Comparison of ENCODE assay signal across 17 mouse cellular contexts in genomic region chr6:119741861-119742260, GRCm38 (mm10).
A peak's percentile ranks its signal among the peaks of the same experiment; 100 is the strongest.
DNase-seq lines count a peak whose midpoint lies in the region; ATAC-seq and TF ChIP-seq lines count a peak whose summit lies in the region.
"Had no signal": no experiment of that assay in that cellular context is flagged by ENCODE, and none has a peak within 500 bp of the region (broad histone marks: within the 10 kb centered on the region; RNA-seq: fewer than 3 reads in every experiment).

No protein-coding gene starts in this region.

- DNase-seq in CD4-positive, CD25-positive, alpha-beta regulatory T cell, adult 2 months (ENCODE audit: low read depth, low spot score), result peak; percentile 28
- DNase-seq in layer of hippocampus, adult 2 months (ENCODE audit: low spot score in 2 of 2), result no peak
- DNase-seq in layer of hippocampus, adult 9-10 months (ENCODE audit: low spot score), result no peak
- DNase-seq in ES-E14 (ENCODE audit: low read depth, low spot score), result peak; percentile 4
- DNase-seq in splenic B cell, adult 2 months (ENCODE audit: low read depth, low spot score), result peak; percentile 12
- DNase-seq in heart, postnatal 25 days (ENCODE audit: low spot score), result no peak
- DNase-seq in c-Kit-positive CD71-positive TER-119-positive erythroid progenitor cells, embryonic 14.5 days (ENCODE audit: low spot score), result no peak
- DNase-seq: adrenal gland, postnatal 25 days; cerebellum, adult 2 months; layer of hippocampus, postnatal 36 days; lung, postnatal 10 days; thymus, postnatal 14 days had no signal

- peaks cover 3% of the 10 kb centered on the region; the same call in 1 of the 2 replicates for H3K36me3 ChIP-seq in ES-E14 (ENCODE audit: control insufficient read depth, insufficient read depth, low read length, poor library complexity, severe bottlenecking)
- no peaks in the 10 kb centered on the region for H3K36me3 ChIP-seq in splenic B cell, adult 2 months (ENCODE audit: control insufficient read depth, insufficient read depth, low read length, poor library complexity, severe bottlenecking)

- no peaks in the 10 kb centered on the region for H3K4me1 ChIP-seq in ES-E14 (ENCODE audit: control insufficient read depth in 2 of 2, insufficient read depth in 2 of 2, low read length in 2 of 2, poor library complexity in 1 of 2)
- H3K4me1 ChIP-seq: embryonic facial prominence, embryonic 12.5 days; hindbrain, embryonic 12.5 days had no signal

- H3K27ac ChIP-seq in layer of hippocampus, adult 2 months, result no peak overlapping the region
- no peak overlapping the region for H3K27ac ChIP-seq in ES-E14 (ENCODE audit: insufficient read depth, low read depth, low read length, poor library complexity, severe bottlenecking)
- H3K27ac ChIP-seq: embryonic facial prominence, embryonic 12.5 days; heart, embryonic 15.5 days; hindbrain, embryonic 12.5 days had no signal

- H3K9me3 ChIP-seq in ES-E14 (ENCODE audit: control insufficient read depth, insufficient read depth, low read depth, low read length), result no peaks in the 10 kb centered on the region
- H3K9me3 ChIP-seq: embryonic facial prominence, embryonic 12.5 days; heart, embryonic 15.5 days; hindbrain, embryonic 12.5 days had no signal

- intact Hi-C loops in heart, postnatal 25 days (cut with DNase I), result no loop called here

- TF ChIP-seq CTCF in layer of hippocampus, adult 2 months (conservative IDR thresholded peaks at IDR 0.05), result peak; percentile 54

- no peak overlapping the region for H3K4me3 ChIP-seq in layer of hippocampus, adult 2 months
- H3K4me3 ChIP-seq in ES-E14 (ENCODE audit: insufficient read depth in 1 of 2, low read depth in 1 of 2, low read length in 2 of 2, poor library complexity in 1 of 2, severe bottlenecking in 1 of 2), result no peak overlapping the region
- H3K4me3 ChIP-seq: embryonic facial prominence, embryonic 12.5 days; heart, embryonic 15.5 days; hindbrain, embryonic 12.5 days had no signal

- H3K9ac ChIP-seq in ES-E14 (ENCODE audit: insufficient read depth, low read depth, low read length, poor library complexity, severe bottlenecking), result no peak overlapping the region
- H3K9ac ChIP-seq: embryonic facial prominence, embryonic 12.5 days; heart, embryonic 15.5 days; hindbrain, embryonic 12.5 days had no signal

- H3K27me3 ChIP-seq in splenic B cell, adult 2 months (ENCODE audit: control insufficient read depth, insufficient read depth, low read length, poor library complexity, severe bottlenecking), result no peaks in the 10 kb centered on the region
- H3K27me3 ChIP-seq: embryonic facial prominence, embryonic 12.5 days; heart, embryonic 15.5 days; hindbrain, embryonic 12.5 days had no signal

- in situ Hi-C loops in ES-E14 (cut with MboI; ENCODE audit: low sequenced_read_pairs in 2 of 2, unreplicated experiment in 2 of 2), result no loop called here

- ATAC-seq in CD4-positive, CD25-positive, alpha-beta regulatory T cell, adult 4 months, result no peak
- ATAC-seq: forebrain, embryonic 16.5 days had no signal

TF ChIP-seq in ES-E14, 5 proteins besides CTCF, POLR2A, EP300 and RAD21:
- peak; percentile 78 for TF ChIP-seq ZNF384 (IDR thresholded peaks at IDR 0.05; ENCODE audit: low read depth, low read length)
- no peak for TF ChIP-seq CHD2 (IDR thresholded peaks at IDR 0.05; ENCODE audit: low read depth, low read length)
- no peak for TF ChIP-seq MAFK (IDR thresholded peaks at IDR 0.05; ENCODE audit: insufficient read depth, low read depth, low read length)

Comparison
In these comparisons a context has a peak if more than half of its experiments do, and no peak if none do; other contexts are left out.
1. DNase-seq: peak in CD4-positive, CD25-positive, alpha-beta regulatory T cell, adult 2 months (single experiment), ES-E14 (single experiment) and splenic B cell, adult 2 months (single experiment); none in layer of hippocampus, adult 2 months (0 of 2), layer of hippocampus, adult 9-10 months (single experiment), heart, postnatal 25 days (single experiment) and c-Kit-positive CD71-positive TER-119-positive erythroid progenitor cells, embryonic 14.5 days (single experiment).